Mouse (Mus musculus) limb, embryonic 10.5 days (tissue): ENCODE data around the gene Ms4a4b. TPM values are rescaled to one million over a fixed set of nuclear protein-coding genes. Genes with fewer than 3 reads are reported as not detected.
"Not testable (repeated sequence)": the region's sequence is repeated elsewhere in the genome, so short reads cannot be mapped to it uniquely, and the experiment has no call there.

Experiments used
- DNase-seq: peaks from one replicate; pipeline ENCODE4 v3.0.0-alpha.2; 2017; ENCODE audit warnings: low spot score
- H3K27ac ChIP-seq: fragments of 300-500 bp; sonication (generic); 2 replicates; pipeline ENCODE4 v1.5.1; 2016; ENCODE audit warnings: mild to moderate bottlenecking
- H3K27me3 ChIP-seq: fragments of 300-500 bp; sonication (generic); 2 replicates; pipeline ENCODE4 v1.6.1; 2016; ENCODE audit warnings: low read depth, mild to moderate bottlenecking; ENCODE audit not compliant: poor library complexity, severe bottlenecking
- H3K36me3 ChIP-seq: fragments of 300-500 bp; sonication (generic); 2 replicates; pipeline ENCODE4 v1.6.1; 2016; ENCODE audit warnings: mild to moderate bottlenecking, moderate library complexity
- H3K4me1 ChIP-seq: fragments of 300-500 bp; sonication (generic); 2 replicates; pipeline ENCODE4 v1.6.1; 2016
- H3K4me3 ChIP-seq: fragments of 300-500 bp; sonication (generic); 2 replicates; pipeline ENCODE4 v1.5.1; 2016; ENCODE audit warnings: mild to moderate bottlenecking, moderate library complexity
- H3K9me3 ChIP-seq: fragments of 300-500 bp; sonication (generic); replicated peaks from 2 replicates; pipeline ENCODE4 v1.6.1; 2016; ENCODE audit warnings: mild to moderate bottlenecking
- WGBS: fragments of 180-500 bp; shearing (Covaris S2); methylation state at CpG from one replicate; pipeline ENCODE4 v1.1.7; 2016; 5-methylcytosine and 5-hydroxymethylcytosine counted together
- polyA plus RNA-seq: library from polyadenylated mRNA; unstranded; fragments of >200 nt; fragmentation: Nextera tagmentation; extraction: Ambion mirVana; gene quantifications from 2 replicates; pipeline ENCODE4 v1.2.1, GENCODE M21; 2016

The Ms4a4b gene
- polyA plus RNA-seq, 1 experiment from 2014 or later = not detected

DNA sequence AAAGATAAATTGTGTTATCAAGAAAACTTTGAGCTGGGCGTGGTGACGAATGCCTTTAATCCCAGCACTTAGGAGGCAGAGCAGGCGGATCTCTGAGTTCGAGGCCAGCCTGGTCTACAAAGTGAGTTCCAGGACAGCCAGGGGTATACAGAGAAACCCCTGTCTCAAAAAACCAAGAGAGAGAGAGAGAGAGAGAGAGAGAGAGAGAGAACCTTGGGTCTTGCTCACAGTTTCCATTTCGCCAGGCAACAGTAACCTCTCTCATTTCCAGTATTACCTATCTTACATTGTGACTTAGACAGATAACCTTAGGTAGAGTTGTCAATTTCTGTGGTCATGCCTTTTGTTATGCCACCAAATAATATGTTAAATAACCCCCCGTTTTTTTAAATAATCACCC, 53.0 kb downstream of the Ms4a4b start:
- Histone ChIP-seq H3K4me1 (no peaks in the 10 kb centered on the region), H3K9me3 (no peaks in the 10 kb centered on the region), H3K36me3 (no peaks in the 10 kb centered on the region), H3K27me3 (no peaks in the 10 kb centered on the region), H3K27ac (no peak overlapping the region), H3K4me3 (no peak overlapping the region)
- 84% methylated on average over 6 of the region's 6 CpGs for WGBS
- no peak for DNase-seq

DNA sequence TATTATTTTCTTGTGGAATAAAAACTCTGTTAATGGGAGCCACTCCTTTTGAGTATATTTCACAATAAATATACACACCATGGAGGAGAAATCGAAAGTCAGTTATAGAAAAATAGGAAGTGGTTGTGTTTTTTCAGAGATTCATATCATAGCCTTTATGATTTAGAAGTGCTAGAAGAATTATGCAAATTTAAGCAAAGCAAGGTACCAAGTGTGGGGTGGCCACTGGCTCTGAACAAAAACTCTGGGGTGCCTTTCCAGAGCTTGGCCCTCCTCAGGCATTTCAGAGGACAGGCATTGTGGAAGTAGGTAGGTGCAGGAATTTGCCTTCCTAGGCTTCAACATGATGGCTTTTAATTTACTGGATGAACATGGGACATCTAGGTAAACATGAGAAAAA, 53.9 kb downstream of the Ms4a4b start:
- not testable (repeated sequence) for H3K36me3 ChIP-seq, DNase-seq, H3K27ac ChIP-seq, H3K4me3 ChIP-seq, H3K9me3 ChIP-seq, H3K27me3 ChIP-seq, H3K4me1 ChIP-seq
- WGBS = 79% methylated on average over 1 of the region's 1 CpGs

DNA sequence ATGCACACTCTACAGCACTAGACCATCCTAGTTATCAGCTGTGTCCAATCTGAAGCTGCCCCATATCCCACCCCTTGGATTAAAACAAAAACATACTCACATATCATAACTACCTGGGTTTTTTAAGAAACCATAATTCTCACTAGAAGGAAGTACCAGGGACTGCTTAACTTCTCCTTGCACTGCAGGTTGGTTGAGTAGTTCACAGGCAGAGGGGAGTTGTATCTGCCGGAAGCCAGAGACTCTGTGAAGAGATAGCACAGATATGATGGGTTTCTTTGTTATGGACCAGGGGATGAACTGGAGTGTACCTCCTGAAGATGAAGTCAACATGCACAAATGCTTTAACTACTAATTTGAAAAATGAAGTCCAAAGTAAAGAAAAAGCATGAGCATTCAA, 57.4 kb downstream of the Ms4a4b start:
- Histone ChIP-seq H3K4me1 (no peaks in the 10 kb centered on the region), H3K27me3 (no peaks in the 10 kb centered on the region), H3K9me3 (no peaks in the 10 kb centered on the region), H3K36me3 (no peaks in the 10 kb centered on the region), H3K27ac (no peak overlapping the region), H3K4me3 (no peak overlapping the region)
- no peak for DNase-seq
- WGBS = 98% methylated on average over 1 of the region's 1 CpGs

DNA sequence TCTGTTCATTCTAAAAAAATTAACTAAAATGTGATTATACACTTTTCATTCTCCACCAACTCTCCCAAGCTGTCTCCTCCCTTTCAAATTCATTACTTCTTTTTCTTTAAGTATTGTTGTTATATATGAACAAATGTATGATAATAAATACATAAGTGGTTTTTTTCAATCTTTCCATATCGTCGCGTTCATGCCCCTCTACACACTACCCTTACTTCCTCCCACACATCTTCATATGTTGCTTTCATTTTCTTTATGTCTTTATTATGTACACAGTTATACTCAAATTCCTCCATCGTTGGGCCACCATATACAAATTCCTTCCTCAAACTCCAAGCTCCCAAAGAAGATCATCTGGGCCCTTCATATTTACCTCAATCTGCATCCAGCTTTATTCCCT, 58.0 kb downstream of the Ms4a4b start:
- Histone ChIP-seq H3K4me1 (no peaks in the 10 kb centered on the region), H3K27me3 (no peaks in the 10 kb centered on the region), H3K4me3 (no peak overlapping the region), H3K9me3 (no peaks in the 10 kb centered on the region), H3K27ac (no peak overlapping the region), H3K36me3 (no peaks in the 10 kb centered on the region)
- WGBS = 88% methylated on average over 4 of the region's 4 CpGs
- no peak for DNase-seq

DNA sequence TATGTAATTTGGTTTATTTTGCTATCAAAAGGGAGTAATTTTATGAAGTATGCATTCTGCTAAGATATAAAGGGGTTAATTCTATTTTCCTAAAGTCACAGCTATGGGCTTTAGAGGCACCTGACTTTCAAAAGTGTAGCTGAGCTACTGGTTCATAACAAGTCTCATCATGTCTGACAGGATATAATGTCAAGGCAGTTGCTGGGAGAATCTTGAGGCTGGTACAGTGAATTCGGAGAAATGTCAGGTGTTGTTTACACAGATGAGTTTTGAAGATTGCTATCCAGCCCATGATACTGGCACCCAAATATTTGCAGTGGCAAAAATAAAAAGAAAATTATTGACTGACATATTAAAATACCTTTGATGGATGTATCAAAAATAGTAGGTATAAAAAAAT, 61.5 kb downstream of the Ms4a4b start:
- 85% methylated on average over 1 of the region's 1 CpGs for WGBS
- Histone ChIP-seq H3K27ac (no peak overlapping the region), H3K27me3 (no peaks in the 10 kb centered on the region), H3K4me3 (no peak overlapping the region), H3K36me3 (no peaks in the 10 kb centered on the region), H3K9me3 (no peaks in the 10 kb centered on the region), H3K4me1 (no peaks in the 10 kb centered on the region)
- DNase-seq = no peak

DNA sequence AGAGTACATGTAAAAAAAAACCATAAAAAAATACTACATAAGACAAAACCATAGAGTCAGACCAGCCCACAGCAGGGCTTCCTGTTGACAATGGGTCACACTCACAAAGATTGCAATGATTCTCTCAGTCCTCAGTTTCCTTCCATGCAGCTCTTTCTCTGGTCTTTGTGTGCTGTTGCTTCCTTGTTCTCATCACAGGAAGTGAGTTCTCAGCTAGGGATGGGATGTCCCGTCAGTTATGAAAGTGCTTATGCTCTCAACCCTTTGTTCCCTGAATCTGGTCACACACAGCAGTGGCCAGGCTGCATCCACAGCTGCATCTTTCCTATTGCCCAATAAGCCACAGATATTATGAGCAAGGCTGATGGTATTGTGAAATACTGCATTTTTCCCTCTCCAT, 70.1 kb downstream of the Ms4a4b start:
- H3K27me3 ChIP-seq = no peaks in the 10 kb centered on the region
- H3K9me3 ChIP-seq = no peaks in the 10 kb centered on the region
- no peak overlapping the region for H3K27ac ChIP-seq
- no peaks in the 10 kb centered on the region for H3K4me1 ChIP-seq
- no peaks in the 10 kb centered on the region for H3K36me3 ChIP-seq
- WGBS = 81% methylated on average over 1 of the region's 1 CpGs
- H3K4me3 ChIP-seq = no peak overlapping the region
- DNase-seq = no peak

DNA sequence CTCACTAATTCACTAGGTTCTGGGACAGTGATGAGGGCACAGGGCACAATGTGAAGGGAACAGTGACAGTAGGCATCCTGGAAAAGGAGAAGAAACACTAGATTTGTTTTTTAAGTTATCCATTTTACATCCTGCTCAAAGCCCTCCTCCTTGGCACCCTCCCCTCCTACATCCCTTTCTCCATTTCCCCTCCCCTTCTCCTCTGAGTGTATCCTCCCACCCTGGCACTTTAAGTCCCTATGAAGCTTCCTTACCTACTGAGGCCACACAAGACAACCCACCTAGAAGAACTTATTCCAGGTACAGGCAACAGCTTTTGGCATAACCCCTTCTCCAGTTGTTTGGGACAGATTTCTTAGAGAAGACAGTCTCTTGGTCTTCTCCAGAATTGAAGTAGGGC, 72.9 kb downstream of the Ms4a4b start, which contains the start of gene Ms4a6b:
Gene Ms4a6b (plus strand): TSS at position 267 of the 400 bp plus-strand sequence.
- no peaks in the 10 kb centered on the region for H3K27me3 ChIP-seq
- no peaks in the 10 kb centered on the region for H3K36me3 ChIP-seq
- H3K27ac ChIP-seq = no peak within 1 kb of the TSS
- H3K4me1 ChIP-seq = no peaks in the 10 kb centered on the region
- no peaks in the 10 kb centered on the region for H3K9me3 ChIP-seq
- no peak within 1 kb of the TSS for H3K4me3 ChIP-seq
- DNase-seq = no peak

Other genes starting within 250 kb of the Ms4a4b start
- gene Ms4a13, start 246.8 kb upstream of the Ms4a4b start, polyA plus RNA-seq = not detected in 2 replicates
- gene Ms4a12, start 211.1 kb upstream of the Ms4a4b start, polyA plus RNA-seq = not detected in 2 replicates
- not detected in 2 replicates for gene Ms4a1, start 177.3 kb upstream of the Ms4a4b start, polyA plus RNA-seq
- gene Ms4a5, start 159.7 kb upstream of the Ms4a4b start, polyA plus RNA-seq = not detected in 2 replicates
- not detected in 2 replicates for gene Ms4a14, start 129.1 kb upstream of the Ms4a4b start, polyA plus RNA-seq
- 0.33 TPM in 1 of 2 replicates, not detected in the other for gene Ms4a7, start 107.4 kb upstream of the Ms4a4b start, polyA plus RNA-seq
- gene Ms4a4a, start 68.0 kb upstream of the Ms4a4b start, polyA plus RNA-seq = 1.5 TPM in 1 of 2 replicates, not detected in the other
- 0.14 TPM in 1 of 2 replicates, not detected in the other for gene Ms4a4c, start 38.8 kb upstream of the Ms4a4b start, polyA plus RNA-seq
- gene Ms4a6c, start 25.8 kb downstream of the Ms4a4b start, polyA plus RNA-seq = 0.23 and 0.69 TPM in 2 replicates
- not detected in 2 replicates for gene Gm8369, start 42.4 kb downstream of the Ms4a4b start, polyA plus RNA-seq
- 0.60 and 1.1 TPM in 2 replicates for gene Ms4a6b, start 73.0 kb downstream of the Ms4a4b start, polyA plus RNA-seq
- 0.31 and 0.36 TPM in 2 replicates for gene Ms4a4d, start 93.2 kb downstream of the Ms4a4b start, polyA plus RNA-seq
- 0.30 and 0.49 TPM in 2 replicates for gene Ms4a6d, start 161.3 kb downstream of the Ms4a4b start, polyA plus RNA-seq
- gene Ms4a2, start 180.2 kb downstream of the Ms4a4b start, polyA plus RNA-seq = not detected in 2 replicates
- gene Ms4a3, start 197.3 kb downstream of the Ms4a4b start, polyA plus RNA-seq = not detected in 2 replicates
- not detected in 2 replicates for gene Oosp2, start 217.0 kb downstream of the Ms4a4b start, polyA plus RNA-seq
- not detected in 2 replicates for gene Oosp1, start 247.6 kb downstream of the Ms4a4b start, polyA plus RNA-seq